Mouse (Mus musculus) T-helper 17 cell (primary cell): ENCODE measurements around the gene Pnpt1.

Experiments used
- in situ Hi-C, 2 experiments: fragments of 300-600 bp; cut with MboI, MseI; formaldehyde crosslinking; loops; 1 replicate in 1 of 2; 2 replicates in 1 of 2; pipeline ENCODE4 v1.15.1; 2025; ENCODE audit warnings: high pct_unique_total_duplicates in 2 of 2

Pnpt1 gene

GRCm38 (mm10) chr11:29130385-29131355 is at the start of gene Pnpt1:
Pnpt1 (plus strand) TSS chr11:29130744.
- in situ Hi-C loops, result loop anchor here in 1 of 2 experiments (25.0 kb wide), 2 partner anchors 407 to 582 kb away; partner anchors contain the start of genes Clhc1, Mtif2 and Rps27a

GRCm38 (mm10) chr11:29092403-29092802 is 38.1 kb upstream of the Pnpt1 start:
- in situ Hi-C loops, result loop anchor here in 1 of 2 experiments (25.0 kb wide), 1 partner anchor 905 kb away; no protein-coding TSS in a partner anchor

- in situ Hi-C loops, result loop anchor here in 1 of 2 experiments (25.0 kb wide), 1 partner anchor 912 kb away; no protein-coding TSS in a partner anchor
Observed at GRCm38 (mm10) chr11:29098926-29099325, 31.6 kb upstream of the Pnpt1 start.

GRCm38 (mm10) chr11:29129862-29130384 is 621 bp upstream of the Pnpt1 start:
- in situ Hi-C loops, result loop anchor here in 1 of 2 experiments (25.0 kb wide), 2 partner anchors 407 to 582 kb away; partner anchors contain the start of genes Clhc1, Mtif2 and Rps27a

GRCm38 (mm10) chr11:29140671-29141070 is 10.1 kb downstream of the Pnpt1 start:
- in situ Hi-C loops, result loop anchor here (5.0 to 25.0 kb wide), 3 partner anchors 72 to 572 kb away; partner anchors contain the start of genes Clhc1 (in 1 of the 2), Mtif2 (in 1 of the 2) and Rps27a (in 1 of the 2)

- in situ Hi-C loops, result loop anchor here in 1 of 2 experiments (25.0 kb wide), 2 partner anchors 388 to 563 kb away; partner anchors contain the start of genes Clhc1, Mtif2 and Rps27a
Observed at GRCm38 (mm10) chr11:29148901-29149300, 18.4 kb downstream of the Pnpt1 start.

- in situ Hi-C loops, result no loop called here
Observed at GRCm38 (mm10) chr11:29163569-29163968, 33.0 kb downstream of the Pnpt1 start.

GRCm38 (mm10) chr11:29171959-29172391 is 41.4 kb downstream of the Pnpt1 start:
- in situ Hi-C loops, result loop anchor here in 1 of 2 experiments (10.0 kb wide), 1 partner anchor 1023 kb away; no protein-coding TSS in a partner anchor

GRCm38 (mm10) chr11:29172563-29173124 is 42.1 kb downstream of the Pnpt1 start, which contains the start of gene Ppp4r3b:
Ppp4r3b (plus strand) TSS chr11:29172890.
- in situ Hi-C loops, result loop anchor here in 1 of 2 experiments (10.0 kb wide), 1 partner anchor 1022 kb away; no protein-coding TSS in a partner anchor

- in situ Hi-C loops, result loop anchor here in 1 of 2 experiments (10.0 kb wide), 1 partner anchor 1022 kb away; no protein-coding TSS in a partner anchor
Observed at GRCm38 (mm10) chr11:29173125-29173631, 42.6 kb downstream of the Pnpt1 start.

- in situ Hi-C loops, result loop anchor here in 1 of 2 experiments (10.0 kb wide), 1 partner anchor 1021 kb away; no protein-coding TSS in a partner anchor
Observed at GRCm38 (mm10) chr11:29173706-29174436, 43.3 kb downstream of the Pnpt1 start.

GRCm38 (mm10) chr11:29179319-29179718 is 48.8 kb downstream of the Pnpt1 start:
- in situ Hi-C loops, result loop anchor here in 1 of 2 experiments (10.0 kb wide), 1 partner anchor 1015 kb away; no protein-coding TSS in a partner anchor

- in situ Hi-C loops, result no loop called here
Observed at GRCm38 (mm10) chr11:29180657-29181056, 50.1 kb downstream of the Pnpt1 start.

GRCm38 (mm10) chr11:29181751-29182150 is 51.2 kb downstream of the Pnpt1 start:
- in situ Hi-C loops, result no loop called here

- in situ Hi-C loops, result no loop called here
Observed at GRCm38 (mm10) chr11:29188981-29189380, 58.4 kb downstream of the Pnpt1 start.

GRCm38 (mm10) chr11:29203653-29204052 is 73.1 kb downstream of the Pnpt1 start:
- in situ Hi-C loops, result no loop called here

- in situ Hi-C loops, result loop anchor here in 1 of 2 experiments (5.0 kb wide), 1 partner anchor 67 kb away; no protein-coding TSS in a partner anchor
Observed at GRCm38 (mm10) chr11:29209774-29210173, 79.2 kb downstream of the Pnpt1 start.
